Mouse (Mus musculus): ENCODE results near the gene Reg3b.
"Not testable (repeated sequence)": the region's sequence is repeated elsewhere in the genome, so short reads cannot be mapped to it uniquely, and the experiment has no call there.

Gene Reg3b

DNA sequence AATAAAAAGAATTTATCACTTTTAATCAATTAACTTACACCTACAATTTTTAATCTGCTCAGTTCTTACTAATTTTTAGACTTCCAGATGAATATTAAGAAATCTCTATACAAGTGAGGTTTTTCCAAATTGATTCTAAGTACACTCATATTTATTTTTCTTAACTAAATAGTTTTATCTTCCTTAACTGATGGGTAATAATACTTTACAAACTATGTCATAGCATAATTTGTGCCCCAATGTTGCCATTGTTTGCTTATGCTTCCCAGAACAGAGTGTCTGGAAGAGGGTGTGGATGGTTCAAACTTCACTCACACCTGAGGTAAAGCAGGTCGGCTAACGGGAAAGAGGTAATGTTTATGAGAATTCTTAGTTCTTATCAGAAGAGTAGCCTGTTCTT lies at the start of gene Reg3b:
Reg3b (plus strand) TSS at position 301 of the 400 bp plus-strand sequence.
- no peak for DNase-seq

- DNase-seq = no peak
These were observed 42.7 kb upstream of the Reg3b start for GRCm38 (mm10) chr6:78327798-78328197.

DNA sequence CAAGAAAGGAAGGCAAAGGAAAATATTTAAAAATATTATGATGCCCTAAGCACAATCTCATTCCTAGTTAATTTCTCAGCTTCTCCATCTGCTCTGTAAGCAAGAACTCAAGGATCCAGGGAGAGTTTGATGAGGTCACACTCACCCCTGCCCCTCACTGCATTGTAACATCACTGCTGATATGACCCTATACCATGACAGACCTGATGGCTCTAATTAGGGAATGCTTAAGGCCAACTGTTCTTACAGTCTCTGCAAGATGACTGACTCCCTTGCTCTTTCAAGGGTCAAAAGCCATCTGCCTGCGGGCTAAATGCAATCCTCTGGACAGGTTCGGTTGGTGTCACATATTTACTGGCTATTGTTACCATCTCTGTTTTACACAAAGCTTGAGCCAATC lies 41.3 kb upstream of the Reg3b start:
- no peak for DNase-seq

DNA sequence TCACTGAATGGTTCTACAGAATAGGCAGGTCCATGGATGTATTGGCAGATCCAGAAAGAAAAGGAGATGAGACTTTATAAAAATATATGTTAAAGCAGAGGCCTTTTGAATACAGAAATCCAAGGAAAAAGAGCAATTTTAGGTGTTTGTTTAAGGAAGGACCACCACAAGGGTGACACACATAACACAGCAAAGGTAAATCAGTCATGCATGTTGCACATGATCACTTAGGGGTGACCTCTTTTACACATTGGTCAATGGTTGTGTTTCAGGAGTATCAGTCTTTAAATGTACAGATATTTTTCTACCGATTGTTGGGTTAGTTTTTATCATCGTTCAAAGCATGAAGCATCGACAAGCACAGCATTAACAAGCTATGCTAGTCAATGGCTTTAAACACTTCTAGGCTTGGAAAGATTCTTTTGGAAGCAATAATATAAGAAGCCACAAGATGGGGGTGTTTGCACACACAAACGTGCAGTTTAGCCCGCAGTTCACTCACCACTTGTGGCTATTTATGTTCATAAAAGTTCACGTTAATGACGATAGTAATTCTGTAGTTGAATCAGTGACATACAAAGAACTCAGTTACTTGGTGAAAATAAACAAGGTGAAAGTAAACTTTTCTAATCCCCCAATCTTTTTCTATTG lies 38.4 kb upstream of the Reg3b start:
- no peak for DNase-seq

GRCm38 (mm10) chr6:78340296-78340695 lies 30.2 kb upstream of the Reg3b start:
- DNase-seq = no peak

GRCm38 (mm10) chr6:78341689-78342088 lies 28.8 kb upstream of the Reg3b start:
- DNase-seq = no peak

GRCm38 (mm10) chr6:78361971-78362563 lies 8.4 kb upstream of the Reg3b start:
- no peak for DNase-seq

DNA sequence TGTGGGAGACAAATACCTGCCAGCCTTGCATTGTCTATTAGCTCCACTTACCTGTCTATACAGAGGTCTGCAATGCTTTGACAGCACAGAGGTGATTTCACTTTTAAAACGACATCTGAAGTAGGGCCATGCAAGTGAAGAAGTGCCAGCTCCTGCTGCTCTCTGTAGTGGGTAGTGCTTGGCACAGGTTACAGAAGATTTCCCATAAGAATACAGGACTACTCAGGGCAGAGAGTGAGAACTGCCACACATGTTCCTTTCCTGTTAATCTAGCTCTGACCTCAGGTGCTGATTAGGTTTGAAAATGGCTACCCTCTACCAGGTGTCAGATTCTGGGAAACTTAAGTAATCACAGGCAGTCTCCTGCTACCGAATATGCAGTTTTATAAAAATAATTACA lies 8.3 kb downstream of the Reg3b start, which contains the start of gene Reg3d:
Reg3d (minus strand) TSS at position 101 of the 400 bp plus-strand sequence.
- no peak for DNase-seq

GRCm38 (mm10) chr6:78380409-78380808 lies 10.0 kb downstream of the Reg3b start, which contains the start of gene Reg3a:
TSS of gene Reg3a (plus strand) at chr6:78380709.
- no peak for DNase-seq

DNA sequence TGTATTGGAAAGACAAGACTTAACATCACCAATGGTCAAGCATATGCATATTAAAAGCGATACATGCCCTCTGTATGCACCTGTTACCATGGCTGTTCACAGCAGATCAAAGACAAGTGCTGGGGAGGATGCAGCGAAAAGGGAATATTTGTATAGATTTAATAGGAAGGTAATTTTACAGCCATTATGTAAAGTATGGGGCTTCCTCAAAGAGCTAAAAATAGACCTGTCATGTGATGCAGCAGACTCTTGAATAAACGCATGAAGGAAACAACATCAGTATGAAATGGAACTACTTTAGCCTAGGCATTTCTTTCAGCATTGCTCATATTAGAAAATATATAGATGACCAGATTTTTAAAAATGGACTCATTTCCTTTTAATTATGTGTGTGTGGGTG lies 15.2 kb downstream of the Reg3b start:
- no peak for DNase-seq

GRCm38 (mm10) chr6:78395323-78395722 lies 24.9 kb downstream of the Reg3b start, which contains the start of gene Reg2:
TSS of gene Reg2 (plus strand) at chr6:78395623.
- DNase-seq = not testable (repeated sequence)

GRCm38 (mm10) chr6:78422411-78422810 lies 52.0 kb downstream of the Reg3b start, which contains the start of gene Reg1:
TSS of gene Reg1 (plus strand) at chr6:78422711.
- not testable (repeated sequence) for DNase-seq

All from kidney, adult 11 months (tissue).